Mouse (Mus musculus) neural tube, embryonic 15.5 days (tissue): ENCODE results near the gene Tab2. TPM values are rescaled to one million over a fixed set of nuclear protein-coding genes. Genes with fewer than 3 reads are reported as not detected.

Experiments
- ATAC-seq: fragments of 200-750 bp; cut with Nextera tagmentation; 2 replicates; pipeline ENCODE4 v1.8.0; 2017; ENCODE audit warnings: mild to moderate bottlenecking, moderate TSS enrichment, moderate library complexity; ENCODE audit not compliant: low FRiP score
- H3K27ac ChIP-seq: fragments of 300-500 bp; sonication (generic); replicated peaks from 2 replicates; pipeline ENCODE4 v1.5.1; 2015; ENCODE audit warnings: mild to moderate bottlenecking, inconsistent platforms
- H3K27me3 ChIP-seq: fragments of 300-500 bp; sonication (generic); replicated peaks from 2 replicates; pipeline ENCODE4 v1.6.1; 2015; ENCODE audit warnings: inconsistent platforms
- H3K36me3 ChIP-seq: fragments of 300-500 bp; sonication (generic); 2 replicates; pipeline ENCODE4 v1.6.1; 2015; ENCODE audit warnings: inconsistent platforms
- H3K4me1 ChIP-seq: fragments of 300-500 bp; sonication (generic); 2 replicates; pipeline ENCODE4 v1.6.1; 2015; ENCODE audit warnings: inconsistent platforms
- H3K4me2 ChIP-seq: fragments of 300-500 bp; sonication (generic); 2 replicates; pipeline ENCODE4 v1.6.1; 2015; ENCODE audit warnings: inconsistent platforms, mild to moderate bottlenecking, moderate library complexity
- H3K4me3 ChIP-seq: fragments of 300-500 bp; sonication (generic); replicated peaks from 2 replicates; pipeline ENCODE4 v1.5.1; 2015; ENCODE audit warnings: mild to moderate bottlenecking, inconsistent platforms
- H3K9ac ChIP-seq: fragments of 300-500 bp; sonication (generic); replicated peaks from 2 replicates; pipeline ENCODE4 v1.6.1; 2015; ENCODE audit warnings: mild to moderate bottlenecking, inconsistent platforms
- H3K9me3 ChIP-seq: fragments of 300-500 bp; sonication (generic); replicated peaks from 2 replicates; pipeline ENCODE4 v1.6.1; 2016; ENCODE audit warnings: inconsistent platforms
- WGBS: fragments of 180-500 bp; shearing (Covaris S2); methylation state at CpG from one replicate; pipeline ENCODE4 v1.1.7; 2015; ENCODE audit warnings: mixed read lengths; 5-methylcytosine and 5-hydroxymethylcytosine counted together
- polyA plus RNA-seq: library from polyadenylated mRNA; unstranded; fragments of >200 nt; fragmentation: Nextera tagmentation; extraction: Ambion mirVana; gene quantifications from 2 replicates; pipeline ENCODE4 v1.2.1, GENCODE M21; 2015

Gene Tab2
- polyA plus RNA-seq, 1 experiment from 2014 or later = 12.1 TPM

DNA sequence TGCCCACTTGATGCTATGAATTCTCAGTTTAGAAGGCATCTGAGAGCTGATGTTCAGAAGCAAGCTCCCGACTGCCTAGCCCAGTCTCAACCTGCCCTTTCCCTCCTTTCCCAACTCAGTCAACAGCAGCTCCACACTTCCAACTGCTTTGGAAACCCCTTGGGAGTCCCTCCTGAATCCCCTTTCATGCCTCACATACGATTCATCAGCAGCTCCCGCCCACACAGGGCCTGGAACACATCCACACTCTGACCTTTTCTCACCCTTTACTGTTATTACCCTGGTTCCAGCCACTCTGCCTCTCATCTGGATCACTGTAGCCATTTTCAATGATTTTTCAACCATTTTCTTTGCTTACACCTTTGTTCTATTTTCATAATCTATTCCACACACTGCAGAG, 13.0 kb downstream of the Tab2 start:
- no peak overlapping the region for H3K4me2 ChIP-seq
- no peak overlapping the region for H3K9ac ChIP-seq
- no peaks in the 10 kb centered on the region for H3K9me3 ChIP-seq
- 48% methylated on average over 3 of the region's 3 CpGs for WGBS
- H3K4me3 ChIP-seq = no peak overlapping the region
- no peak for ATAC-seq
- no peaks in the 10 kb centered on the region for H3K36me3 ChIP-seq
- no peaks in the 10 kb centered on the region for H3K27me3 ChIP-seq
- H3K4me1 ChIP-seq = no peaks in the 10 kb centered on the region
- H3K27ac ChIP-seq = no peak overlapping the region

- no peak overlapping the region for H3K4me2 ChIP-seq
- no peaks in the 10 kb centered on the region for H3K9me3 ChIP-seq
- no peak overlapping the region for H3K27ac ChIP-seq
- 91% methylated on average over 6 of the region's 6 CpGs for WGBS
- no peak overlapping the region for H3K9ac ChIP-seq
- H3K4me1 ChIP-seq = 0 out of 2 replicates have a peak, but pooled peaks cover 4% of the 10 kb centered on the region
- no peaks in the 10 kb centered on the region for H3K36me3 ChIP-seq
- no peak overlapping the region for H3K4me3 ChIP-seq
- no peaks in the 10 kb centered on the region for H3K27me3 ChIP-seq
- ATAC-seq = no peak
These were observed 19.4 kb downstream of the Tab2 start for GRCm38 (mm10) chr10:7936556-7937192.

- H3K4me2 ChIP-seq = no peak overlapping the region
- no peak overlapping the region for H3K9ac ChIP-seq
- H3K4me3 ChIP-seq = no peak overlapping the region
- H3K4me1 ChIP-seq = 0 out of 2 replicates have a peak, but pooled peaks cover 4% of the 10 kb centered on the region
- no peaks in the 10 kb centered on the region for H3K9me3 ChIP-seq
- H3K27ac ChIP-seq = no peak overlapping the region
- no peaks in the 10 kb centered on the region for H3K36me3 ChIP-seq
- H3K27me3 ChIP-seq = no peaks in the 10 kb centered on the region
- 86% methylated on average over 2 of the region's 2 CpGs for WGBS
- no peak for ATAC-seq
These were observed 23.1 kb downstream of the Tab2 start for GRCm38 (mm10) chr10:7932958-7933357.

GRCm38 (mm10) chr10:7928996-7929395, 27.0 kb downstream of the Tab2 start:
- Histone ChIP-seq H3K9ac (no peak overlapping the region), H3K9me3 (no peaks in the 10 kb centered on the region), H3K4me3 (no peak overlapping the region), H3K27me3 (no peaks in the 10 kb centered on the region), H3K27ac (no peak overlapping the region), H3K4me2 (no peak overlapping the region), H3K4me1 (0 out of 2 replicates have a peak, but pooled peaks cover 2% of the 10 kb centered on the region), H3K36me3 (no peaks in the 10 kb centered on the region)
- WGBS = 85% methylated on average over 9 of the region's 9 CpGs
- no peak for ATAC-seq

DNA sequence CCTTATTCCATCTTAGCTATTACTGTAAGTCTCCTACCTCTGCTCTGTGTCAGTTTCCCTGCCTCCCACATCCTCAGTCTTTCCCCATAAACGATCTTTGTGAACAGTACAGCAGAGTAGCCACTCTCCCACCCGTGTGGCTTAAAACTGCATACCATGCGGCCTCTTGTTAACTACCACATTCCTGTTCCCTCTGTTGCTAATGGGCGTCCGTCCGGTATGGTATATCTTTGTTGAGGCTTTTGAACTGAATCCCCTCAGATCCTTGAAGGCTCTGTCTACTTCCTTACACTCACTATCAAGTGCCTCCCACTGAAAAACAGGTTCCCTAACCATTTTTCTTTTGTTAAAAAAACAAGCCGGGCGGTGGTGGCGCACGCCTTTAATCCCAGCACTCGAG, 30.5 kb downstream of the Tab2 start:
- Histone ChIP-seq H3K4me3 (no peak overlapping the region), H3K9me3 (no peaks in the 10 kb centered on the region), H3K4me2 (no peak overlapping the region), H3K27ac (no peak overlapping the region), H3K36me3 (0 out of 2 replicates have a peak, but pooled peaks cover 3% of the 10 kb centered on the region), H3K9ac (no peak overlapping the region), H3K4me1 (no peaks in the 10 kb centered on the region), H3K27me3 (no peaks in the 10 kb centered on the region)
- WGBS = 83% methylated on average over 11 of the region's 11 CpGs
- no peak for ATAC-seq

- H3K4me1 ChIP-seq = no peaks in the 10 kb centered on the region
- no peaks in the 10 kb centered on the region for H3K27me3 ChIP-seq
- no peak overlapping the region for H3K27ac ChIP-seq
- no peaks in the 10 kb centered on the region for H3K9me3 ChIP-seq
- ATAC-seq = no peak
- H3K9ac ChIP-seq = no peak overlapping the region
- H3K4me3 ChIP-seq = no peak overlapping the region
- 92% methylated on average over 1 of the region's 1 CpGs for WGBS
- H3K4me2 ChIP-seq = no peak overlapping the region
- peaks cover 22% of the 10 kb centered on the region for H3K36me3 ChIP-seq
These were observed 32.6 kb downstream of the Tab2 start for GRCm38 (mm10) chr10:7923433-7923832.

- no peak overlapping the region for H3K4me3 ChIP-seq
- H3K36me3 ChIP-seq = peaks cover 40% of the 10 kb centered on the region
- no peaks in the 10 kb centered on the region for H3K27me3 ChIP-seq
- ATAC-seq = no peak
- 0 out of 2 replicates have a peak, but pooled peaks cover 3% of the 10 kb centered on the region for H3K4me1 ChIP-seq
- 73% methylated on average over 10 of the region's 10 CpGs for WGBS
- no peak overlapping the region for H3K27ac ChIP-seq
- H3K4me2 ChIP-seq = no peak overlapping the region
- no peaks in the 10 kb centered on the region for H3K9me3 ChIP-seq
- no peak overlapping the region for H3K9ac ChIP-seq
These were observed 44.8 kb downstream of the Tab2 start for GRCm38 (mm10) chr10:7911268-7911667.

GRCm38 (mm10) chr10:7907151-7907550, 48.9 kb downstream of the Tab2 start:
- ATAC-seq = no peak
- Histone ChIP-seq H3K36me3 (peaks cover 57% of the 10 kb centered on the region), H3K9me3 (no peaks in the 10 kb centered on the region), H3K4me3 (no peak overlapping the region), H3K27ac (no peak overlapping the region), H3K4me2 (no peak overlapping the region), H3K4me1 (no peaks in the 10 kb centered on the region), H3K9ac (no peak overlapping the region), H3K27me3 (no peaks in the 10 kb centered on the region)
- 96% methylated on average over 12 of the region's 12 CpGs for WGBS

- Histone ChIP-seq H3K27me3 (no peaks in the 10 kb centered on the region), H3K4me2 (no peak overlapping the region), H3K9ac (no peak overlapping the region), H3K4me3 (no peak overlapping the region), H3K9me3 (no peaks in the 10 kb centered on the region), H3K36me3 (peaks cover 63% of the 10 kb centered on the region), H3K4me1 (no peaks in the 10 kb centered on the region), H3K27ac (no peak overlapping the region)
- whole genome bisulfite sequencing = 97% methylated on average over 5 of the region's 5 CpGs
- ATAC-seq = no peak
These were observed 51.9 kb downstream of the Tab2 start for GRCm38 (mm10) chr10:7904157-7904556.

- peaks cover 40% of the 10 kb centered on the region for H3K36me3 ChIP-seq
- no peak overlapping the region for H3K4me3 ChIP-seq
- 90% methylated on average over 14 of the region's 14 CpGs for WGBS
- no peak overlapping the region for H3K27ac ChIP-seq
- no peaks in the 10 kb centered on the region for H3K9me3 ChIP-seq
- no peak overlapping the region for H3K4me2 ChIP-seq
- H3K27me3 ChIP-seq = no peaks in the 10 kb centered on the region
- no peak for ATAC-seq
- no peaks in the 10 kb centered on the region for H3K4me1 ChIP-seq
- no peak overlapping the region for H3K9ac ChIP-seq
These were observed 55.1 kb downstream of the Tab2 start for GRCm38 (mm10) chr10:7900719-7901627.

- ATAC-seq = no peak
- Histone ChIP-seq H3K4me1 (no peaks in the 10 kb centered on the region), H3K9ac (no peak overlapping the region), H3K4me2 (no peak overlapping the region), H3K27ac (no peak overlapping the region), H3K27me3 (no peaks in the 10 kb centered on the region), H3K4me3 (no peak overlapping the region), H3K9me3 (no peaks in the 10 kb centered on the region), H3K36me3 (no peaks in the 10 kb centered on the region)
- 91% methylated on average over 11 of the region's 11 CpGs for WGBS
These were observed 67.7 kb downstream of the Tab2 start for GRCm38 (mm10) chr10:7888256-7888868.
